Mouse (Mus musculus): Measurements from ENCODE around the gene H2-Q10.
"Not testable (repeated sequence)": the region's sequence is repeated elsewhere in the genome, so short reads cannot be mapped to it uniquely, and the experiment has no call there.

H2-Q10 gene

DNA sequence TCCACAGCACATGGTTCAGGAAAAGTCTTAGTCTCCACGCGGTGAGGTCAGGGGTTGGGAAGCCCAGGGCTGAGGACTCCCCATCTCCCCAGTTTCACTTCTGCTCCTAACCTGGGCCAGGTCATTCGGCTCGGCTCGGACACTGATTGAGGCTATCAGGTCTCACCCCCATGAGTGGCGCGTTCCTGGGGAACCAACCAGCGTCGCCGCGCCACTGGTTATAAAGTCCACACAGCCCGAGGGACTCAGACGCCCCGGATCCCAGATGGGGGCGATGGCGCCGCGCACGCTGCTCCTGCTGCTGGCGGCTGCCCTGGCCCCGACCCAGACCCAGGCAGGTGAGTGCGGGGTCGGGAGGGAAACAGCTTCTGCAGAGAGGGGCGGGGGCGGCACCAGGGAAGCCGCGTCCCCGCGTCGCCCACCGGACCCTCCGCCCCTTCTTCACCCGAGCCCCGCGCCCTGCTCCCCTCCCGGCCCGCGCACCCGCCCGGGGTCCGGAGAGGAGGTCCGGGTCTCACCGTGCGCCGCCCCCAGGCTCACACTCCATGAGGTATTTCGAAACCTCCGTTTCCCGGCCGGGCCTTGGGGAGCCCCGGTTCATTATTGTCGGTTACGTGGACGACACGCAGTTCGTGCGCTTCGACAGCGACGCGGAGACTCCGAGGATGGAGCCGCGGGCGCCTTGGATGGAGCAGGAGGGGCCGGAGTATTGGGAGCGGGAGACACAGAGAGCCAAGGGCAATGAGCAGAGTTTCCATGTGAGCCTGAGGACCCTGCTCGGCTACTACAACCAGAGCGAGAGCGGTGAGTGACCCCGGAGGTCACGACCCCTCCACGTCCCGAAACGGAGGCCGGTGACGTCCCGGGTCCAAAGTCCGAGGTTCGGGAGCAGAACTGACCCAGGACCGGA is at the start of gene H2-Q10:
TSS of gene H2-Q10 (plus strand) at position 248 of the 910 bp plus-strand sequence.
- DNase-seq (ENCODE audit: low read depth, low spot score): no peak

DNA sequence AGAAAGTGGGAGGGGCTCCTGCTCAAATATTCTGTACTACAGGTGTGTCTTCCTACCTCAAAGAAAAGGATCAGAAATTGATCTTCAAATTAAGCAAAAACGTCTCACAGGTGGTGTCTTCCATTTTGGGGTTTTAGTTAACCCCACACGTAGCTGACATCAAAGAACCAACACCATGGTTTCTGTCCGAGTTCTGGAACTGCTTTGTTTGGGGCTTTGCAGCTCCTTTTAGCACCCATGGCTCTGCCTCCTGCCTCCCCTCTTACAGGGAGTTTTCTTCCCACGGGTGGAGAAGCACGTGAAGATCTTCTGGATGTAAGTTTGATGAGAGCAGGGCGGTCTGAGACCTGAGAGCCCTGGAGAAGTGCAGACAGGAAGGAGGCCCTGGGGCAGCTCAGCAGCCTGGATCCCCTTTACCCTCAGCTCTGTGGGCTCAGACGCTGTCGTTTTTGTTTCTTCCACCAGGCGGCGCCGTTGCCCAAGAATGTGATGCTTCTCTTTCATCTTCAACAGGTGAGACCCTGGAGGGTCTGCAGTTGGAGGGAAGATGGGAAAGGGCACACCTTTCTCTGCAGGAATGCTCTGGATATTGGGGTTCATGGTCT is 49.6 kb upstream of the H2-Q10 start:
- DNase-seq (ENCODE audit: low read depth, low spot score): peak; percentile 65

DNA sequence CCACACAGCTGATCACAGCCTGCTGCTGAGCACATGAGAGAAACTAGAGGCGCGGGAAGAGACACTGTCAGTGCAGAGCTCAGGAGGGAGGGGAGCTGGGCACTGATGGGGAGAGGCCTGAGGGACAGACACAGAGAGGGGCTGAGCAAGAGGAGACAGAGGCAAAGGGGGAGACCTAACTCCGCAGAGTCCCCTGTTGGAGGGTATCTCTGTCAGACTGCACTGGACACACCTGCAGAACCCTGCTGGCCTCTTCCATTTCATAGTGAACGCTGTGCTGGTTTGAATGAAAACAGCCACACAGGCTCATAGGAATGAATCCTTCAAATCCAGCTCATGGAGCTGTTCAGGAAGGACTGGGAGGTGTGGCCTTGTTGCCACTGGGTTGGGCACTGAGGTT is 48.6 kb upstream of the H2-Q10 start:
- not testable (repeated sequence) for DNase-seq (ENCODE audit: low read depth, low spot score)

DNA sequence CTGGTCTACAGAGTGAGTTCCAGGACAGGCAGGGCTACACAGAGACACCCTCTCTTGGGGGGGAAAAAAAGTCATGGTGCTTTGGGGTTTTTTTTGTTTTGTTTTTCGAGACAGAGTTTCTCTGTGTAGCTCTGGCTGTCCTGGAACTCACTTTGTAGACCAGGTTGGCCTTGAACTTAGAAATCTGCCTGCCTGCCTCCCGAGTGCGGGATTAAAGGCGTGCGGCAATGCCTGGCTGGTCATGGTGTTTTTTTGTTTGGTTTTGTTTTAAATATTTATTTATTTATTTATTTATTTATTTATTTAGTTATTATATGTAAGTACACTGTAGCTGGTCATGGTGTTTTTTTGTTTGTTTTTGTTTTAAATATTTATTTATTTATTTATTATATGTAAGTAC is 47.5 kb upstream of the H2-Q10 start:
- DNase-seq (ENCODE audit: low read depth, low spot score): not testable (repeated sequence)

DNA sequence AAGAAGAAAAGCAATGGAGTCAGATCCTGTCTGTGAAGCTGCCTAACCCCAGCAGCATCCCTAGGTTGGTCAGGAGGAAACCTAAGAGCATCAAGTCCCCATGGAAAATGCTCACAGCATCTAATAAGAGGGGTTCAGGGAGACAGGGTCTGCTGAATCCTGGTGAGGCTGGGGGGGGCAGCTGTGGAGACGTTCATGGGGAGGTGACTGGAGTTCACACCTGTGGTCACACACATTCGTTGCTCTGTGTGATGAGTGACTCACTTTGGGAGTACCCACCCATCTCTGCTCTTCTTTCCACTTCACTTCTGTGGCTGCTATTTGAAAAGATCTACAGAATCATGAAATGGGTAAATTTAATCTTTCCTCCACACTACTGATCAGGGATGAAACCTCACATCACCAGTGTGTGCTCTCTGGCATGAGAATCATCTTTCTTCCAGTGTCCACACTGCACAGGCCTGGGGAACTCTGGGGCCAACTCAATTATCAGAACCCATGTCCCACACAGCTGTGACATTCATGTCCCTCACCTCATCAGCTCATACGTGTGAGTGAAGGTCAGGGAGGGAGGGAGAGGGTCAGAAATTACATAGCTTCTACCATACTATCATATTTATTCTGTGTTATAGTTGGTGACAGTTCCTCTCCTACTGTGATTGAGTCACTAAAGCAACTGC is 46.6 kb upstream of the H2-Q10 start:
- DNase-seq (ENCODE audit: low read depth, low spot score): not testable (repeated sequence)

DNA sequence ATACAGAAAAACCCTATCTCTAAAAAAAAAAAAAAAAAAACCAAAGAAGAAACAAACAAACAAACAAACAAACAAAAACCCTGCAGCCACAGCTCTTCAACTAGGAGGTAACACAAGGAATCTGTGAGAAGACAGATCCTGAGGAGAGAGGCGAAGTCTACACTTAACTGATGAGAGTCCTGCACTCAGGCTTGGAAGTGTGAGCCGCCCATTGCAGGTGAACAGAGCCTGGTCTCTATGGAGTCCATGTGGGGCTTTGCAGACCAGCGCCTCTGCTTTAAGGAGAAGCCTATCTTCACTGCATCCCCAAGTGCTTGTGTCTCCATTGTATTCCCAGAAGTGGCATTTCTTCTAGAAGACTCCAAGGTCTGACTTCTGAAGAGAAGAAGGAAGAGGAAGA is 45.8 kb upstream of the H2-Q10 start:
- DNase-seq (ENCODE audit: low read depth, low spot score): not testable (repeated sequence)

DNA sequence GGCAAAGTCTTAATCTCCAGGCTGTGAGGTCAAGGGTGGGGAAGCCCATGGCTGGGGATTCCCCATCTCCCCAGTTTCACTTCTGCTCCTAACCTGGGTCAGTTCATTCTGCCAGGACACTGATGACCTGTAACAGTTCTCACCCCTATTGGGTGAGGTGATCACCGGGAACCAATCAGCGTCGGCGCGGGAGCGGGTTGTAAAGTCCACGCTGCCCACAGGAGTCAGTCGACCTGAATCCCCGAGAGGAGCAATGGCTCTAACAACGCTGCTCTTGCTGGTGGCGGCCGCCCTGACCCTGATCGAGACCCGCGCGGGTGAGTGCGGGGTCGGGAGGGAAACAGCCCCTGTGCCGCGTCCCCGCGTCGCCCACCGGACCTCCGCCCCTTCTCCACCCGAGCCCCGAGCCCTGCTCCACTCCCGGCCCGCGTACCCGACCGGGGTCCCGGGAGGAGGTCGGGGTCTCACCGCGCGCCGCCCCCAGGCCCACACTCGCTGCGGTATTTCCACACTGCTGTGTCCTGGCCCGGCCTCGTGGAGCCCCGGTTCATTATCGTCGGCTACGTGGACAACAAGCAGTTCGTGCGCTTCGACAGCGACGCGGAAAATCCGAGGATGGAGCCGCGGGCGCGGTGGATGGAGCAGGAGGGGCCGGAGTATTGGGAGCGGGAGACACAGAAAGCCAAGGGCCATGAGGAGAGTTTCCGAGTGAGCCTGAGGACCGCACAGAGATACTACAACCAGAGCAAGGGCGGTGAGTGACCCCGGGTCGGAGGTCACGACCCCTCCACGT is 45.1 kb upstream of the H2-Q10 start, which contains the start of gene H2-Q6:
TSS of gene H2-Q6 (plus strand) at position 227 of the 793 bp plus-strand sequence.
- DNase-seq (ENCODE audit: low read depth, low spot score): peak; percentile 87

DNA sequence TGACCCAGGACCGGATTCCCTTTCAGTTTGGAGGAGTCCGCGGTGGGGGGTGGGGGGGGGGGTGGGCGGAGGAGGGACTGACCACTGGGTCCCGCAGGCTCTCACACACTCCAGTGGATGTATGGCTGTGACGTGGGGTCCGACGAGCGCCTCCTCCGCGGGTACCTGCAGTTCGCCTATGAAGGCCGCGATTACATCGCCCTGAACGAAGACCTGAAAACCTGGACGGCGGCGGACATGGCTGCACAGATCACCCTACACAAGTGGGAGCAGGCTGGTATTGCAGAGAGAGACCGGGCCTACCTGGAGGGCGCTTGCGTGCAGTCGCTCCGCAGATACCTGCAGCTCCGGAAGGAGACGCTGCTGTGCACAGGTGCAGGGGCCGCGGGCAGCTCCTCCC is 44.4 kb upstream of the H2-Q10 start:
- DNase-seq (ENCODE audit: low read depth, low spot score): peak; percentile 34

DNA sequence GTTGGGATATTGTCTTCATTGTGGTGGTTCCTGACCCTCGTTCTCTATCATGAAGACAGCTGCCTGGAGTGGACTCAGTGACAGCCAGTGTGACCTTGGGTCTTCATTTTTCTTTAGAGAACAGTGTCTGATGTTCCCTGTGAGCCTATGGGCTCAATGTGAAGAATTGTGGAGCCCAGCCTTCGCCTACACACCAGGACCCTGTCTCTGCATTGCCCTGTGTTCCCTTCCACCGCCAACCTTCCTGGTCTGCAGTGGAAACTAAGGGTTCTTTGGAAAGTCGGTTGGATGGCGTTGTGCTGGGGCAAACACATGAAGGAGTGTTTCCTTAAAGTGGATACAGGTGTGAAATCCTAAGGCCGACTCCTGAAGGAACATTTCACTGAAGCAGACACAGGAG is 41.0 kb upstream of the H2-Q10 start:
- DNase-seq (ENCODE audit: low read depth, low spot score): not testable (repeated sequence)

DNA sequence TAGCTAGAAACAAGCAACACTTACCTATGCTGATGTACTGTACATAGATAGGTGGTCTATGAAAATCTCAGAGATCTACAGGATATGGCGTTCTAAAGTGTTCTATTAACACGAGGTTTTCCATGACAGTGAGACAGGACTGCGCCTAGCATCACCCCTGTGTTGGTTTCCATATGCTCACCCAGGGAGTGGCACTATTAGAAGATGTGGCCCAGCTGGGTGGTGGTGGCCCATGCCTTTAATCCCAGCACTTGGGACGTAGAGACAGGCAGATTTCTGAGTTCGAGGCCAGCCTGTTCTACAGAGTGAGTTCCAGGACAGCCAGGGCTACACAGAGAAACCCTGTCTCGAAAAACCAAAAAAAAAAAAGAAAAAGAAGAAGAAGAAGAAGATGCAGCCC is 39.2 kb upstream of the H2-Q10 start:
- not testable (repeated sequence) for DNase-seq (ENCODE audit: low read depth, low spot score)

DNA sequence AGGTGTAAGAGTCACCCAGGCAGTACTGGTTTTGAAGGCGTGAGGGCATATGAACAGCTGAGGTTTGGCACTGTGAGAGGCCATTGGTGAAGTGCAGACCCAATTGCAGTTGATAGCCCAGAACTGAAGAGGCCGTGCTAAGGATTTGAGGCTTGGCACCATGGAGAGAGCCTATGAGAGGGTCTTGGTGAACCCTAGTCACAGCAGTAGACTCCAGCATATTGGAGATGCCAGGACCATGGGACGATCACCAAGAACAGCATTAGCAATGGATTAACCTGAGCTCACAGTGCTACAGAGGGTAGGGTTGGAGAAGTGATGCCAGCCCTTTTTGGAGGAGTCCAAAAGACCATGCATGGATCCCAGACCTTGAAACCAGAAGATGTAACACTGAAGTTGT is 37.7 kb upstream of the H2-Q10 start:
- not testable (repeated sequence) for DNase-seq (ENCODE audit: low read depth, low spot score)

DNA sequence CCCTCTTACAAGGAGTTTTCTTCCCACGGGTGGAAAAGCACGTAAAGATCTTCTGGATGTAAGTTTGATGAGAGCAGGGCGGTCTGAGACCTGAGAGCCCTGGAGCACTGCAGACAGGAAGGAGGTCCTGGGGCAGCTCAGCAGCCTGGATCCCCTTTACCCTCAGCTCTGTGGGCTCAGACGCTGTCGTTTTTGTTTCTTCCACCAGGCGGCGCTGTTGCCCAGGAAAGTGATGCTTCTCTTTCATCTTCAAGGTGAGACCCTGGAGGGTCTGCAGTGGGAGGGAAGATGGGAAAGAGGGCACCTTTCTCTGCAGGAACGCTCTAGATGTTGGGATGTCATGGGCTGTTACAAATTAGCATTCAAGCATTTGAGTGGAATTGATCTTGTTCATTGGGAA is 35.1 kb upstream of the H2-Q10 start:
- not testable (repeated sequence) for DNase-seq (ENCODE audit: low read depth, low spot score)

DNA sequence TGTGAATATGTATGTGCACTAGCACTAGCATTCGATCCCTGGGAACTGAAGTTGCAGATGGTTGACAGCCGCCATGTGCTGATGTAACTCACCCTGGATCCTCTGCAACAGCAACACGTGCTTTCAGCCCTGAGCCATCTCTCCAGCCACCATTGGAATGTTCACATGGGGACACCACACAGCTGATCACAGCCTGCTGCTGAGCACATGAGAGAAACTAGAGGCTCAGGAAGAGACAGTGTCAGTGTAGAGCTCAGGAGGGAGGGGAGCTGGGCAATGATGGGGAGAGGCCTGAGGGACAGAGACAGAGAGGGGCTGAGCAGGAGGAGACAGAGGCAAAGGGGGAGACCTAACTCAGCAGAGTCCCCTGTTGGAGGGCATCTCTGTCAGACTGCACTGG is 34.3 kb upstream of the H2-Q10 start:
- not testable (repeated sequence) for DNase-seq (ENCODE audit: low read depth, low spot score)

DNA sequence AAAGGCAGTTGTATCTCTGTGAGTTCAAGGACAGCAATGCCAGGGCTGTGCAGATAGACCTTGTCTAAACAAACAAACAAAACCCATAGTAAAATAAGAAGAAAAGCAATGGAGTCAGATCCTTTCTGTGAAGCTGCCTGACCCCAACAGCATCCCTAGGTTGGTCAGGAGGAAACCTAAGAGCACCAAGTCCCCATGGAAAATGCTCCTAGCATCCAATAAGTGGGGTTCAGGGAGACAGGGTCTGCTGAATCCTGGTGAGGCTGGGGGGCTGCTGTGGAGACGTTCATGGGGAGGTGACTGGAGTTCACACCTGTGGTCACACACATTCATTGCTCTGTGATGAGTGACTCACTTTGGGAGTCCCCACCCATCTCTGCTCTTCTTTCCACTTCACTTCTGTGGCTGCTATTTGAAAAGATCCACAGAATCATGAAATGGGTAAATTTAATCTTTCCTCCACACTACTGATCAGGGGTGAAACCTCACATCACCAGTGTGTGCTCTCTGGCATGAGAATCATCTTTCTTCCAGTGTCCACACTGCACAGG is 32.4 kb upstream of the H2-Q10 start:
- not testable (repeated sequence) for DNase-seq (ENCODE audit: low read depth, low spot score)

DNA sequence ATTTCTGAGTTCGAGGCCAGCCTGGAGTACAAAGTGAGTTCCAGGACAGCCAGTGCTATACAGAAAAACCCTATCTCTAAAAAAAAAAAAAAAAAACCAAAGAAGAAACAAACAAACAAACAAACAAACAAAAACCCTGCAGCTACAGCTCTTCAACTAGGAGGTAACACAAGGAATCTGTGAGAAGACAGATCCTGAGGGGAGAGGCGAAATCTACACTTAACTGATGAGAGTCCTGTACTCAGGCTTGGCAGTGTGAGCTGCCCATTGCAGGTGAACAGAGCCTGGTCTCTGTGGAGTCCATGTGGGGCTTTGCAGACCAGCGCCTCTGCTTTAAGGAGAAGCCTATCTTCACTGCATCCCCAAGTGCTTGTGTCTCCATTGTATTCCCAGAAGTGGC is 31.5 kb upstream of the H2-Q10 start:
- DNase-seq (ENCODE audit: low read depth, low spot score): not testable (repeated sequence)

DNA sequence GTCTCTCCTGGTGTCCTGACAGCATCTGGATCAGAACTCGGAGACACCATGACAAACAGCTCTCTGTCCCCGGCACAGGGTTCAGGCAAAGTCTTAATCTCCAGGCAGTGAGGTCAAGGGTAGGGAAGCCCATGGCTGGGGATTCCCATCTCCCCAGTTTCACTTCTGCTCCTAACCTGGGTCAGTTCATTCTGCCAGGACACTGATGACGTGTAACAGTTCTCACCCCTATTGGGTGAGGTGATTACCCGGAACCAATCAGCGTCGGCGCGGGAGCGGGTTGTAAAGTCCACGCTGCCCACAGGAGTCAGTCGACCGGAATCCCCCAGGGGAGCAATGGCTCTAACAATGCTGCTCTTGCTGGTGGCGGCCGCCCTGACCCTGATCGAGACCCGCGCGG is 31.0 kb upstream of the H2-Q10 start, which contains the start of gene H2-Q7:
TSS of gene H2-Q7 (plus strand) at position 271 of the 400 bp plus-strand sequence.
- DNase-seq (ENCODE audit: low read depth, low spot score): peak; percentile 78

DNA sequence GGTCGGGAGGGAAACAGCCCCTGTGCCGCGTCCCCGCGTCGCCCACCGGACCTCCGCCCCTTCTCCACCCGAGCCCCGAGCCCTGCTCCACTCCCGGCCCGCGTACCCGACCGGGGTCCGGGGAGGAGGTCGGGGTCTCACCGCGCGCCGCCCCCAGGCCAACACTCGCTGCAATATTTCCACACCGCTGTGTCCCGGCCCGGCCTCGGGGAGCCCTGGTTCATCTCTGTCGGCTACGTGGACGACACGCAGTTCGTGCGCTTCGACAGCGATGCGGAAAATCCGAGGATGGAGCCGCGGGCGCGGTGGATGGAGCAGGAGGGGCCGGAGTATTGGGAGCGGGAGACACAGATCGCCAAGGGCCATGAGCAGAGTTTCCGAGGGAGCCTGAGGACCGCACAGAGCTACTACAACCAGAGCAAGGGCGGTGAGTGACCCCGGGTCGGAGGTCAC is 30.6 kb upstream of the H2-Q10 start:
- not testable (repeated sequence) for DNase-seq (ENCODE audit: low read depth, low spot score)

DNA sequence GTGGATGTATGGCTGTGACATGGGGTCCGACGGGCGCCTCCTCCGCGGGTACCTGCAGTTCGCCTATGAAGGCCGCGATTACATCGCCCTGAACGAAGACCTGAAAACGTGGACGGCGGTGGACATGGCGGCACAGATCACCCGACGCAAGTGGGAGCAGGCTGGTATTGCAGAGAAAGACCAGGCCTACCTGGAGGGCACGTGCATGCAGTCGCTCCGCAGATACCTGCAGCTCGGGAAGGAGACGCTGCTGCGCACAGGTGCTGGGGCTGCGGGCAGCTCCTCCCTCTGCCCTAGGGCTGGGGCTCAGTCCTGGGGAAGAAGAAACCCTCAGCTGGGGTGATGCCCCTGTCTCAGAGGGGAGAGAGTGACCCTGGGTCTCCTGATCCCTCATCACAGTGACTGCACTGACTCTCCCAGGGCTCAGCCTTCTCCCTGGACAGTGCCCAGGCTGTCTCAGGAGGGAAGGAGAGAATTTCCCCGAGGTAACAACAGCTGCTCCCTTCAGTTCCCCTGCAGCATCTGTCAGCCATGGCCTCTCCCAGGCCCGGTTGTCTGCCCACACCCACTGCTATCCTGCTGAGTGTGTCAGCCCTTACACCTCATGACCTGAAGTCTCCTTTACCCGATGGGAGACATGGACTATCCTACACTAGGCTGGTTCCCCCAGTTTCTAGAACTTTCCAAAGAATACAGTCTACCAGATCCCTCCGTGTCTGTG is 29.8 kb upstream of the H2-Q10 start:
- not testable (repeated sequence) for DNase-seq (ENCODE audit: low read depth, low spot score)

DNA sequence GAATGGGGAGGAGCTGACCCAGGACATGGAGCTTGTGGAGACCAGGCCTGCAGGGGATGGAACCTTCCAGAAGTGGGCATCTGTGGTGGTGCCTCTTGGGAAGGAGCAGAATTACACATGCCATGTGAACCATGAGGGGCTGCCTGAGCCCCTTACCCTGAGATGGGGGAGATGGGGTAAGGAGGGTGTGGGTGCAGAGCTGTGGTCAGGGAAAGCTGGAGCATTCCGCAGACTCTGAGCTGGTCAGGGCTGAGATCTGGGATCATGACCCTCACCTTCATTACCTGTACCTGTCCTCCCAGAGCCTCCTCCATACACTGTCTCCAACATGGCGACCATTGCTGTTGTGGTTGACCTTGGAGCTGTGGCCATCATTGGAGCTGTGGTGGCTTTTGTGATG is 27.5 kb upstream of the H2-Q10 start:
- not testable (repeated sequence) for DNase-seq (ENCODE audit: low read depth, low spot score)

DNA sequence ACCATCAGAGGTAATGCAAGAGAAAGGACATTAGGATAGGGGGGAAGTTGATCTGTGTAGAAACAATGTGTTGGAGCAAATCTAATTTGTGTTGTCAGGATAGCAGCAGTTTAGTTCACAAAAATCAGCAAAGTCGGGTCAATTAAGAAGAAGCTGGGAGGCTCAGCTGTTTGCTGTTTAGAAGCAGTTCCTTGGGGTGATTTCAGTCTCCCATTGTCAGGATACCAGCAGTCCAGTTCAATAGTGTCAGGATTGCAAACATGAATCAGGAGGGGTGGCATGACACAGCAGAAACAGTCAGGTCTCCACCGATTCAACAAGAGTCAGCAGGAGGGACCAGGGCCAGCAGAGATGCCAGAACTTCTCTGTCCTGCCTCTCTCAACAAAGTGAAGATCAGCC is 25.4 kb upstream of the H2-Q10 start:
- DNase-seq (ENCODE audit: low read depth, low spot score): not testable (repeated sequence)
